Mouse (Mus musculus): Measurements from ENCODE around the gene Sema4a.

Gene Sema4a

GRCm38 (mm10) chr3:88395288-88395687 lies 65.7 kb downstream of the Sema4a start:
- in situ Hi-C loops (cut with MboI, MseI), result no loop called here

- in situ Hi-C loops (cut with MboI, MseI), result no loop called here
These were observed 67.1 kb downstream of the Sema4a start for GRCm38 (mm10) chr3:88393776-88394375.
